Mouse (Mus musculus): ENCODE data around the gene Bcat1.

The Bcat1 gene

GRCm38 (mm10) chr6:145075548-145076224, at the start of gene Bcat1:
Bcat1 (minus strand) TSS chr6:145076184.
- no peak for DNase-seq (ENCODE audit: low spot score)

DNA sequence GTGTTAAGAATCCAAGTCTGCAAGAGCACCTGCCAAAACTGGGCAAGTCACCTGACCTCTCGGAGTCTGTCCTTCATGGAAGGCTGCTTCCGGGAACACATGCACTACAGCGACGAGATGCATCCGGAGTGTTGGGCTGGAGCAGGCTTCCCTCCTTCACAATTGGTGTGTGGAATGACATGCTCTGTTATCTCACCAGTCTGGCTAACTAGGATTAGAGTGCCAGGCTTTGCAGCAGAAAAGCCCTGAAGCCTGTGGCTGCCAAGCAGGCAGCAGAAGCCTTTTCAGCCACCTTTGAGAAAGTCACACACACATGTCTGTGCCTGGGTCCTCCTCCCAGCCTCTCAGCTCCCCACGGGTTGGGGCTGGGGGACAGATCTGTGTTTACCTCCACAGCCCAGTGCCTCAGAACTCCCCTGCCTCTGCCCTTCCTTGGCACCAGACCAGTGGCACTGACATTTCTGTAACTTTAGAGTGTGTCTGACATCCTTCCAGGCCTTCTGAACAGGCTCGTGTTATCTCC, 49.7 kb upstream of the Bcat1 start:
- no peak for DNase-seq (ENCODE audit: low spot score)

DNA sequence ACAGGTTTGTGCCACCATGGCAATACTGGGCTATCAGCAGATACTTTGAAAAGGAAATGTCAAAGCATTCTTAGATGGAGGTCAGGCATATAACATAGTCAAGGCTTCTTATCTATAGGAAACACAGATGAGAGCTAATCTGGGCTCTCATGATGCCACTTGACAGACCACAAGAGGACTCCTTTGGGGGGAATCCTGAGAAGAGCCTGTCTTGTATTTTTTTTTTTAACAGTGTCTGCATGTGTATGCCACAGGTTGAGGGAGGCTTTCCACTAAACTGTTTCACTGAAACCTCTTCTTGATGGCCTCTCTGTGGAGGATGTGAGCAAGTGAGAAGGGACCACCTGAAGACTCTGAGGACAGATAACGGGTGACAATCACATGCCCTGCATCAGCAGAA, 48.6 kb upstream of the Bcat1 start:
- DNase-seq (ENCODE audit: low spot score) = no peak

GRCm38 (mm10) chr6:145123136-145124060, 47.4 kb upstream of the Bcat1 start:
- DNase-seq (ENCODE audit: low spot score) = no peak

DNA sequence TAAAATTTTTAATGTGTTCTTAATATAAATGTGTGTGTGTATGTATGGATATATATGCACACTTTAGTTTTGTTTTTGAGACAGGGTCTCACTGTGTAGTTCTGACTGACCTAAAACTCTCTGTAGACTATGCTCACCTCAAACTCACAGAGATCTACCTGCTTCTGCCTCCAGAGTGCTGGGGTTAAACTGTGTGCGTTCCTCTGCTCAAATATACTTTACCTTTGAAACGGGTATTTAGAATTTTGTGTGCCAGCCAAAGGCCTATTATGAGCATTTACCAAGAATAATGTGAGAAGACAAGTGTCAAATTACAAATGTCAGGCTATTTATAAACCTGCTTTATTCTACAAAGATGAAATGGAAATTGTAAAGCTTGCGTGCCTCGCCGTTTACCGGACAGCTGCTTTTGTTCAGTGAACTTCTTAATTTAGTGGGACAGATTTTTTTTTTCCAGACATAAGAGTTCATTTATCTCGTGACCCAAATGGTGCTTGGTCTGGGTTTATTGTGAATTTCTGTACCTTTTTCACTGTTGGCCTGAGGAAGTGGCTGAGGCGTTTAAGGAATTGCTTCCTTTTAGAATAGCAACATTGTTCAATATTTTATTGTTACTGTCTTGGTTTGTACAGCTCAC, 46.6 kb upstream of the Bcat1 start:
- no peak for DNase-seq (ENCODE audit: low spot score)

DNA sequence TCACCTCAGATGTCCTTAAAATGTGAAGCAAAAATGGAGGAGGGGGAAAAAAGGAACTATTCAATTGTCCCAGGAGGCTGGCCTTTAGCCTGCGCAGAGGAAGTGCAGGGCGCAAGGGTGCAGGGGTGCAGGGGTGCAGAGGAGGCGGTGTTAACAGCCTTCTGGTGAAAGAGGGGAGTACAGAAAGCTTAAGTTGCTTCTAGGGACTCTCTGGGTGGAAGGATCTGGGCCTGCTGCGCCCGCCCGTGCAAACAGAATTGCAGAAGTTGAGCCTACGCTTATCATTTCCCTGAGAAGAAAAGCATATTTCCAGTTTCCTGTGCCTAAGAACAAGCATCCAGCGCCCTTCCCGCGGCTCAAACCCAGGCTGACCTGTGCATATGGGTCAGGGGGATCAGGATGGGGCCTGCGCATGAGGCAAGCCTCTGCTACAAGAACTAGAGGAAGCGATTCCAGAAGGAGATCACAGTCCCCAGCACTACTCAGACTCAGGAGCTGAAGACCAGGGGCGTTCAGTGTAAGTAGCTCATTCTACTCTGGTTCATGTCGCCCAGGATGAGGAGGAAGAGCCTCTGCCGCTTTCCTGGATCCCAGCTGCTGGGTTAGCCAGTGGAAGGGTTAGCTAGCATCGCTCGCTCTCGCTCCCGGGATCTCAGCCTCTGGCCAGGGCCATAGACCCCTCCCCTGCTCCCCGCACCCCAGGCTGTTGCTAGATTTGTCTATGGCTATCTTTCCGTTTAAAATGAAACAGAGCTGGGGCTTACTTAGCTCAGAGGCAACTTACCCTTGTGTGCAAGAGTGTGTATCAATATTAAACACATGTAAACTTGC, 45.8 kb upstream of the Bcat1 start:
- peak; percentile 41 for DNase-seq (ENCODE audit: low spot score)

GRCm38 (mm10) chr6:145120787-145121589, 45.0 kb upstream of the Bcat1 start:
- peak; percentile 39 for DNase-seq (ENCODE audit: low spot score)

DNA sequence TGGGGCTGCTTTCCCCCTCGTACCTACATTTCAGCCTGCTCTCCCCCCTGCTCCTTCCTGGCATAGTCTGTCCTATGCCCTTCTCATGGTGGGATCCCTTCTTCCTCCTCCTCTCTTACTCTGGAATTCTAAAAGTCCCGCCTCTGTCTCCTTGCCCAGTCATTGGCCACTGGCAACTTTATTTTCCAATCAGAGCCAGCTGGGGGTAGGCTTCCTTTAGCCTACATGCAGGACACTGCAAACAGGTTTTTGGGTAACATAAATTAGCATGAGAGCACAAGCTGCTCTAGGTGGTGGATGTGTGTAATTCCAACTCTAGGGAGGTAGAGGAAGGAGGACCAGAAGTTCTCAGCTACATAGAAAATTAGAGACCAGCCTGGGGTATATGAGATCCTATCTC, 44.1 kb upstream of the Bcat1 start:
- no peak for DNase-seq (ENCODE audit: low spot score)

DNA sequence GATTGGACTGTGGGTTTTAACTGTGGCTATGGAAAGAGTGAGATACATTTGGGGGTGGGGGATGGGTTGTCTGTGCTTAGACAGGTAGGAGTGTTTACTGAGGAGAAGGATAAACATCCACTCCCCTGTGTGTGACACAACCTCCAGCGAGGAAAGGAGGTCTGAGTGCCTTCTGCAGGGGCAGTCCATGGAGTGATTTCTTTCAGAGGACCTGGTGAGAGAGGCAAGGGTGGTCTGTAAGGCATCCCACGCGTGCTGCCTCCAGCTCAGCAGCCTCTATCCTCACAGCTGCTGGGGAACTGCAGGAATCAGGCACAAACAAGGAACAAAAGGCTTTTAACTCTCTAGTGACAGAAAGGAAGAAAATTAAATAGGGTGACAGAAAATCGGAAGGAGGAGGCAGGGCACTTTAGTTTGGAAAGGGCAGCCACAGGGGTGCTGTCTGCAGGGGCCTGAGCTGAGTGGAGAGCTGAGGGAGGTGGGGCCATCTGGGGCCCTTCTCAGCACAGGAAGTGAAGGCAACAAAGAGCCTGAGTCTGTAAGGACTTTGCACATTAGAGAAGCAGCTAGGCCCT, 40.2 kb upstream of the Bcat1 start:
- DNase-seq (ENCODE audit: low spot score) = no peak

GRCm38 (mm10) chr6:145115476-145116097, 39.6 kb upstream of the Bcat1 start, which contains the start of gene Lrmp:
Lrmp (plus strand) TSS chr6:145115653.
- no peak for DNase-seq (ENCODE audit: low spot score)

GRCm38 (mm10) chr6:145114561-145114960, 38.6 kb upstream of the Bcat1 start:
- DNase-seq (ENCODE audit: low spot score) = no peak

GRCm38 (mm10) chr6:145112865-145113264, 36.9 kb upstream of the Bcat1 start:
- DNase-seq (ENCODE audit: low spot score) = no peak

GRCm38 (mm10) chr6:145110786-145111185, 34.8 kb upstream of the Bcat1 start:
- DNase-seq (ENCODE audit: low spot score) = no peak

DNA sequence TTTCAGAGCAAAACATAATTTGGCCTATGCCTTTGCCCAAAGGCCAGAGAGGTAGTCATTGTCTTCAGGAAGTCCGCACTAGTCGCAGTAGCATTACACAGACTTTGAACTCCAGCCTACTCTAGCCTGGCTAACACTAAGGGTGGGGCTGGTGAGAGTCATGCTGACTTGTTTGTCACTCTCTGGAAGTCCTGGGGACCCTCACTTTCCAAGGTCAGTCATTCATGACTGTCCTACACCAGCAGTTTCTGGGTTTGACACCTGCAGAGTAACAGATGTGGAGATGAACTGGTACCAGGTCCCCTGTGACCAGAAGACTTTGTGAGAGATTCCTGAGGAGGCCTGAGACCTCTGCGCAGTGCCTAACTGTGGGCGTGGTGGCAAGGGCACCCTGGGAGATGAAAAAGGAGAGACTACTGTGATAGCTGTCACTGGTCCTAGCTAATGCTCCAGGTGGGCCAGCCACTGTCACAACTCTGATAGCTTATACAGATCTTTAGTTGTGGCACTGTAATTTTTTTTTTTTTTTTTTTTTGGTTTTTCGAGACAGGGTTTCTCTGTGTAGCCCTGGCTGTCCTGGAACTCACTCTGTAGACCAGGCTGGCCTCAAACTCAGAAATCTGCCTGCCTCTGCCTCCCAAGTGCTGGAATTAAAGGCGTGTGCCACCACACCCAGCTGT, 30.3 kb upstream of the Bcat1 start:
- no peak for DNase-seq (ENCODE audit: low spot score)

DNA sequence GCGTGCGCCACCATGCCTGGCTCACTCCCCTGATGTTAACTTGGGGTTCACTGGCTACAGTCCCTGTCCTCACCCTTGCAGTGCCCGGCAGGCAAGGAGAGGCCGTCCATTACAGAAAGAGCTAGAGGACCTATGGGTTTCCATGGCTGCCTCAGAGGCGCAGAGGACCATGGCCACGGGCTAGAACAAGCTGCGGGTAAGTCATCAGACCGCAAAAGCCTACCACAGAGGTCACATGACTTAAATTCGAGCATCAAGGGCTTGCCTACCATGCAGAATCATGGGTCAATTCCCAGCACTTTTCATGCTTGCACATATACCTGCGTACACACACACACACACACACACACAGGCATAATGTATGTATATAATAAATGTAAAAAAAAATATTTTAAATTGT, 29.5 kb upstream of the Bcat1 start:
- no peak for DNase-seq (ENCODE audit: low spot score)

GRCm38 (mm10) chr6:145104241-145104939, 28.4 kb upstream of the Bcat1 start:
- DNase-seq (ENCODE audit: low spot score) = no peak

DNA sequence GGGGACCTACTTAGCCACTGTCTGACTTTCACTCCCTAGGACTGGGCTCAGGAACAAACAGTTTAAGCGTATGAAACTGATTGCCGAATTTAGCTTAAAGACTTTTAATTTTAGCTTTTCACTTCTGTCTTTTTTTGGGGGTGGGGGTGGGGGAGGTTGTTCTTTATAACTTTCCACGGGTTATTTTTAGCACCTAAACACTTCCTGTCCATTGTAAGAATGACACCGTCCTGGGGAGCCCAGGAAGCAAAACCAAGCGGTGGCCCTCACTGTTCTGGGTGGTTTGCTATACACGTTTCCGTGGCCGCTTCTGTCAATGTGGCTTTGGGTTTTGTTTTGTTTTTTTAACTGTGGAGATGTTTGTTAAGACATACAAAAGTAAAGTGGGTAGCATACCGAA, 24.9 kb upstream of the Bcat1 start:
- no peak for DNase-seq (ENCODE audit: low spot score)

DNA sequence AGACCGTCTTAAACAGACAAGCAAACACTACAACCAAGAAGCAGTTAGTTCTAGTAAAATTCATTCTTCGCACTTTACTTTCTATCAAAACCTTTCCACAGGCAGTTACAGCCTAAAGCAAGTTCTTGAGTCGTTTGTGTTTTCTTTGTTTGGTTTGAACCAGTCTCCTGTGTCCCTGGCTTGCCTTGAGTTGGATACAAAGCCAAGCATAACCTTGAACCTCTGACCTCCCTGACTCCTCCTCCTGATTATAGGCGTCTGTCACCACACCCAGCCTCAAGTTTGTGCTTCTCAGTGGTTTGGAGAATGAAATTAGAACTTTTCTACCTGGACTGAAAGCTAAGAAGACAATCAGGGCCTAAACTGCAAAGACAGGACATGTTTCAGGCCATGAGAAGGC, 18.4 kb upstream of the Bcat1 start:
- no peak for DNase-seq (ENCODE audit: low spot score)
